26 mouse cellular contexts compared by ENCODE assay signal in the genomic region with DNA sequence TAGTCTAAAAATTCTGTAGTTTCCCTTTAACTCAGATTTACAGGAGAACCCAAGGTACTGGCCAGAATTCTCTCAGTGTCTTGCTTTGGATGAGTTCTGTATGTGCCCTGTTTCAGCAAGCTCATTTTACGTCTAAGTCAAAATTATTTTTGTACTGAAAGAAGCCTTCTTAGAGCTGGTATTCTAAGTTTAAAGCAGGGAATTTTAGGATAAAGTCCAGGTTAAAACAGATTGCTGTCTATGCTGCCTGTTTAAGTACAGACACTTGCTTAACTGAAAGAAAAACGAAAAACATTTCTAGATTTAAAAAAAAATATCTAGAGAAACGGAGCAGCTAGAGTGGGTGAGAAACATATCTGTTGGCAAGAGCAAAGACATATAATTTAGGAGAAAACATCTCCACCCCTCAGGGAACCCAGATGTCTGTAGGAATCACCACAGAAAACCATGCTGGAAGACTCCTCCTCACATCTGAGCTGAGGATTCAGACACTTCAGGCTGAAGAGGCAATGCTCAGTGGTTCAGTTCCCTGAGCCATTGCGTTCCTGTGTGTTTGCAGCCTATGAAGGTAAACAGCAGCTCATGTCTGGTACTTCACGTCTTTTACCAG.
A peak's percentile ranks its signal among the peaks of the same experiment; 100 is the strongest.
DNase-seq lines count a peak whose midpoint lies in the region; ATAC-seq and TF ChIP-seq lines count a peak whose summit lies in the region.
"Had no signal": no experiment of that assay in that cellular context is flagged by ENCODE, and none has a peak within 500 bp of the region (broad histone marks: within the 10 kb centered on the region; RNA-seq: fewer than 3 reads in every experiment).

No protein-coding gene starts in this region.

- no peaks in the 10 kb centered on the region for H3K27me3 ChIP-seq in forebrain, postnatal 0 days (ENCODE audit: insufficient read depth, low read length)
- no peaks in the 10 kb centered on the region for H3K27me3 ChIP-seq in forebrain, embryonic 12.5 days
- no peaks in the 10 kb centered on the region for H3K27me3 ChIP-seq in cerebellum, adult 2 months (ENCODE audit: control insufficient read depth, insufficient read depth, low read length)
- H3K27me3 ChIP-seq: embryonic facial prominence, embryonic 12.5 days; forebrain, embryonic 15.5 days; heart, embryonic 13.5 days had no signal

- no peak overlapping the region for H3K27ac ChIP-seq in forebrain, postnatal 0 days (ENCODE audit: low read depth, low read length)
- H3K27ac ChIP-seq in forebrain, embryonic 12.5 days = no peak overlapping the region
- H3K27ac ChIP-seq in cerebellum, adult 2 months (ENCODE audit: insufficient read depth, low read length) = no peak overlapping the region
- H3K27ac ChIP-seq: embryonic facial prominence, embryonic 12.5 days; forebrain, embryonic 15.5 days; heart, embryonic 13.5 days; hindbrain, embryonic 14.5 days; midbrain, embryonic 10.5 days; stomach, postnatal 0 days had no signal

- H3K4me1 ChIP-seq in forebrain, postnatal 0 days (ENCODE audit: insufficient read depth) = no peaks in the 10 kb centered on the region
- H3K4me1 ChIP-seq in forebrain, embryonic 12.5 days = no peaks in the 10 kb centered on the region
- H3K4me1 ChIP-seq in cerebellum, adult 2 months (ENCODE audit: control insufficient read depth, insufficient read depth, low read length) = no peaks in the 10 kb centered on the region
- H3K4me1 ChIP-seq: embryonic facial prominence, embryonic 12.5 days; forebrain, embryonic 15.5 days; heart, embryonic 13.5 days; midbrain, embryonic 10.5 days had no signal

- H3K36me3 ChIP-seq in forebrain, postnatal 0 days (ENCODE audit: insufficient read depth) = no peaks in the 10 kb centered on the region
- H3K36me3 ChIP-seq in forebrain, embryonic 12.5 days (replicated peaks) = no peaks in the 10 kb centered on the region
- H3K36me3 ChIP-seq: embryonic facial prominence, embryonic 12.5 days; forebrain, embryonic 15.5 days; heart, embryonic 13.5 days; midbrain, embryonic 10.5 days had no signal

- TF ChIP-seq POLR2A in cerebellum, adult 2 months (IDR thresholded peaks at IDR 0.05; ENCODE audit: borderline replicate concordance, insufficient read depth, low read length) = no peak

- TF ChIP-seq CTCF in forebrain, postnatal 0 days (IDR thresholded peaks at IDR 0.05; ENCODE audit: low read depth) = no peak
- TF ChIP-seq CTCF in cerebellum, adult 2 months (IDR thresholded peaks at IDR 0.05; ENCODE audit: borderline replicate concordance, insufficient read depth, low read depth, low read length) = no peak

- peak; percentile 18 for DNase-seq in forebrain, postnatal 0 days
- peak; percentile 31 to 48 for DNase-seq in left cerebral cortex, adult 9 months (ENCODE audit: low spot score in 2 of 2)
- peak; percentile 3 for DNase-seq in right cerebral cortex, postnatal 14 days
- DNase-seq in cerebellum, adult 2 months = no peak
- DNase-seq in spleen, postnatal 14 days (ENCODE audit: low spot score in 2 of 2) = no peak
- DNase-seq in lung, postnatal 36 days = no peak
- DNase-seq: adrenal gland, adult 2 months; cerebellum, adult 9-11 months; gastrocnemius, postnatal 10 days; heart, adult 11 months; kidney, adult 9 months; kidney, postnatal 4 days; lung, adult 2 months; lung, postnatal 4 days; retina, postnatal 1 day; thymus, postnatal 14 days had no signal

- WGBS in forebrain, postnatal 0 days = 50% methylated on average over 5 of the region's 5 CpGs
- 73% methylated on average over 5 of the region's 5 CpGs for WGBS in forebrain, embryonic 12.5 days
- 81% methylated on average over 5 of the region's 5 CpGs for WGBS in cerebellum, adult 2 months

- no peak for ATAC-seq in forebrain, postnatal 0 days
- no peak for ATAC-seq in forebrain, embryonic 12.5 days (ENCODE audit: low FRiP score)
- peak; percentile 97 for ATAC-seq in frontal cortex, adult (ENCODE audit: low TSS enrichment)
- ATAC-seq: forebrain, embryonic 15.5 days had no signal

- H3K4me2 ChIP-seq in forebrain, postnatal 0 days (ENCODE audit: low read depth) = no peak overlapping the region
- H3K4me2 ChIP-seq in forebrain, embryonic 12.5 days = no peak overlapping the region
- H3K4me2 ChIP-seq: embryonic facial prominence, embryonic 12.5 days; forebrain, embryonic 15.5 days; heart, embryonic 13.5 days; hindbrain, embryonic 14.5 days; liver, embryonic 11.5 days had no signal

- no peaks in the 10 kb centered on the region for H3K9me3 ChIP-seq in forebrain, postnatal 0 days (ENCODE audit: low read length)
- no peaks in the 10 kb centered on the region for H3K9me3 ChIP-seq in forebrain, embryonic 12.5 days
- H3K9me3 ChIP-seq: embryonic facial prominence, embryonic 12.5 days; forebrain, embryonic 15.5 days; heart, embryonic 13.5 days; midbrain, embryonic 10.5 days had no signal

- no peak overlapping the region for H3K4me3 ChIP-seq in forebrain, postnatal 0 days (ENCODE audit: low read depth, low read length)
- no peak overlapping the region for H3K4me3 ChIP-seq in forebrain, embryonic 12.5 days (replicated peaks)
- H3K4me3 ChIP-seq in cerebellum, adult 2 months (replicated peaks; ENCODE audit: insufficient read depth, low read depth, low read length) = no peak overlapping the region
- H3K4me3 ChIP-seq: embryonic facial prominence, embryonic 12.5 days; erythroblast, embryonic 14.5 days; forebrain, embryonic 15.5 days; heart, embryonic 13.5 days; midbrain, embryonic 10.5 days had no signal

- no peak overlapping the region for H3K9ac ChIP-seq in forebrain, postnatal 0 days
- H3K9ac ChIP-seq in forebrain, embryonic 12.5 days = no peak overlapping the region
- H3K9ac ChIP-seq: embryonic facial prominence, embryonic 12.5 days; forebrain, embryonic 15.5 days; heart, embryonic 13.5 days; hindbrain, embryonic 14.5 days had no signal

Comparison
In these comparisons a context has a peak if more than half of its experiments do, and no peak if none do; other contexts are left out.
1. DNase-seq: peak in forebrain, postnatal 0 days (single experiment), left cerebral cortex, adult 9 months (2 of 2) and right cerebral cortex, postnatal 14 days (single experiment); none in cerebellum, adult 2 months (0 of 2), spleen, postnatal 14 days (0 of 2) and lung, postnatal 36 days (single experiment).